Mouse (Mus musculus): ENCODE measurements around the gene Clmn. TPM values are rescaled to one million over a fixed set of nuclear protein-coding genes. Genes with fewer than 3 reads are reported as not detected.

Gene Clmn
- polyA plus RNA-seq, 1 experiment: 11.7 TPM

DNA sequence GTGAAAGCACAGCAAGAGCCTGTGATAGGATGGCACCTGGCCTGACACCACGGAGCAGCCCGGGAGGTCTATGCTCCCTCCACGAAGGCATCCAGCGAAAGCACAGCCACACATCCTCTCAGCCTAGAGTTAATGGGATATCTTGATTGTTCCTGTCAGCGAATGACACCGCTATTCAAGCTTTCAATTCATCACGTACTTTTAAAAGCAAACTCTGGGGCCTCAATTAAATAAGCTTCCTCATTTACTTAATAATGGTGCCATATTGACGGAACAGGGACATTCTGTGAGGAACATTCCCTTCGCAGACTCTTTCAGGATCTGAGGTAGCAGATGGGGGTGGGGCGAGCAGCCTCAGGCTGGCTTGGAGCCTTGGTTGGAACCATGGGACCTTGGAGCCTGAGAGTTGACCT is 14.7 kb upstream of the Clmn start:
- DNase-seq (ENCODE audit: low read depth): no peak

DNA sequence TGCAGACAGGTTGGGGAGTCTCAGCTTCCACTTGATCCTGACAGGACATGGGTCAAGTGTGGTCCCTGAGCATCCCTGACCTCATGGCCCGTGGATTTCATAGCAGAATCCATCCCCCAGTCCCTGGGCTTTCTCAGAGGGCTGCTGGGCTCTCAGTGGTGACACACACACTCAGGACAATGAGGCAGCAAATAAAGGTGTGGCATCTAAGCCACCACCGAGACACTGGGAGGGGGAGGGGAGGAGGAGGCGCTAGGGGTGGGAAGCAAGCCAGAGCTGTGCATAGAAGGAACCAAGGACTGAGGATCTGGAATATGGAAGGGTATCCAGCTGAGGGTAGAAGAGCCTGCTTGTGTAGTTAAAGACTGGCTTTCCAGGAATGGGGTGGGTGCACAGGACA is 11.2 kb upstream of the Clmn start:
- DNase-seq (ENCODE audit: low read depth): no peak

DNA sequence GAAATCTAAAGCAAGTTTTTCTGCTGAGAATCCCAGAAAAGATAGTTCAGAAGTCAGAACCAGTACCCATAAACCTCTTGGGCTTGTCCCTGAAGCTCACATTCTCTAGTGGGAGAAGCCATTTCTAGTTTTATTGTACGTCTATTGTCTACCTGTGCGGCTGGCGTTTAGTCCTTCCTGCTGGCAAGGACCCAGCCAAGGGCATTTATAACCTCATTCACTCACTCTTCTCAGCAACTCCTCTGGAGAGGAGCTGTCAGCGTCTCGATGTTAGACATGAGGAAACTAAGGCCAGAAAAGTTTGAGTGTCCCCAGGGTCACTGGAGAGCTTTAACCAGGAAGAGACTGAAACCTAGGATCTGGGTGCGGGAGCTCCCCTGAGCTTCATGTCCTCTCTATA is 7.1 kb upstream of the Clmn start:
- DNase-seq (ENCODE audit: low read depth): no peak

- DNase-seq (ENCODE audit: low read depth): no peak
Measured at GRCm38 (mm10) chr12:104869737-104870136, 4.9 kb upstream of the Clmn start.

DNA sequence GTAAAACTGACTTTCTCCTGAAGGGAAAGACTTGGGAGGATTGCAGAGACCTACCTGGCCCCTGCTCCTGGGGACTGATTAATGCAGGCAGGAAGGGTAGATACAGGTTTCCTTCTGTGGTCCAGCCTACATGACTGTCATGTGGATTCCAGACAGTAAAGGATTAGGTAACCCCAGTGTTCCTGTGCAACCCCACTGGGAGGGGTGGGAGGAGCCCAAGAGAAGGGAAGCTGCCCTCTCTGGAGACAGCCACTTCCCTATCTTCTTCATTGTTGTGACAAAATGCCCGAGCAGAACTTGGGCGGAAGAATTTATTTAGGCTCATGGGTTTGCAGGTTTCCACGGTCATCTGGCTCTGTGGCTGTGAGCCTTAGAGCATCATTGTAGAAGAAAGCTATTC is 3.6 kb upstream of the Clmn start:
- no peak for DNase-seq (ENCODE audit: low read depth)

DNA sequence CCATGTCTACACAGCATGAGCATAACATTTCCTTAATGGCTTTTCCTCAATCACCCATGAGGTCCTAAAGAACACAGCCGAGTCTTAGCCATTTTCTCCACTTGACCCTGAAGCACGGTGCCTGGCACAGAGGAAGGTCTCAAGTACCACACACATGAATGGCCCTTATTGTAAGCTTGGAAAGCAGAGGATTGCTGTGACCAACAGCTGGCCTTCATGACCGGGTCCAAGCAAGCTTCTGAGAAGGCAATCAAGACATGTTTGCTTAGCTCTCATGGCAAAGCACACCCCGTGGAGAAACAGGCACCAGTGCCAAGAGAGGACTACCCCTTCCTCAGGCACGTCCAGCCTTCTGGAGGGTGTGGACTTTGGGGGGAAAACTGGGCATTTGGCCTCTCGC is 3.0 kb upstream of the Clmn start:
- DNase-seq (ENCODE audit: low read depth): no peak

DNA sequence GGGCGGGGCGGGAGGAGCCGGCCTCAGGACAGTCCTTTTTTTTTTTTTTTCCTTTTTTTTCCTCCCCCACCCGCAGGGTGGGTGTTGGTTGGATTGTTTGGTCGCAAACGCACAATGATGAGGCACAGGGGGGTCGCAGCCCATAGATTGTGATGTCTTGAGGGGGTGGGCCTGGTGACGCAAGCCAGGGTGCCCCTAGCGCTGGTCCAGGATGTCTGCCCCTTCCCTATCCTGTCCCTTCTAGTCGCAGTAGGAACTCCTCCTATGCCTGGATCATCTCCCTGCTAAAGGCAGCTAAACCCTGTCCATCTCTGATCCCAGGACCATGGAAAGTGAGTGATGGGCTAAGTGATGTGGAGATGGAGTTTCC is 275 bp upstream of the Clmn start:
- no peak for DNase-seq (ENCODE audit: low read depth)

DNA sequence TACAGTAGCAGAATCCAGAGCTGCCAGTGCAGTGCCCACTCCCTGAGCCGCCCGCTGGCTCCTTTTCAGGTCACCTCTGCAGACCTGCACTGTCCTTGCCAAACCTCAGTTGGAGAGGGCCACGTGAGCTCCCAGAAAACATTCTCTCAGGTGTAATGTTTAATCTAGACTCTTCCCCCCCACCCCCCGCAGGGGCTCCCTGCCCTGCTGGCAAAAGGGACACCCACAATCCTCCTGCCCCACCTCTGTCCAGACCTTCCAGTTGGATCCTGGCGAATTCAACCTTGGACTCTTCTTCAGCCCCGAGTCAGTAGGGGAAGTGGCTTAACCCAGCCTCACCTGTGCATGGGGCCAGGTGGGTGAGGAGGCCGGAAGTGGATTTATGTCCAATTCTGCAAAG is 1.2 kb downstream of the Clmn start:
- no peak for DNase-seq (ENCODE audit: low read depth)

DNA sequence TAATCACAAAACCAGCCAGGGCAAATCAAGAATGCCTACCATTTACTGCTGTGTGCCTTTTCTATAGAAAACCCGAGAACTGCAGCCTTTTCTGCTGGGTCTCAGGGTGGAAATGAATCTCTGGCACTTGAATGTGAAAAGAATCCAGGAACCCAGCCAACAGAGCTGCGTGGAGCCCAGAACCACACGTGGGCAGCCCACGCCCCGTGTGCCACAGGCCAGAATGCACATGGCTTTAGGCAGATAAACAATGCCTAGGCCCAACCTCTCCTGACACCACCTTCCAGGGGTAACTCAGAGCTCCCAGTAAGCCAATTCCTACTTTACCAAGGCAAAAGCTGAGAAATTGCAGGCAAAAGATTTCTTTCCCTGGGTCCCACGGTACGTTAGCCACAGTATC is 5.7 kb downstream of the Clmn start:
- DNase-seq (ENCODE audit: low read depth): no peak

- no peak for DNase-seq (ENCODE audit: low read depth)
Measured at GRCm38 (mm10) chr12:104858732-104859131, 6.1 kb downstream of the Clmn start.

- no peak for DNase-seq (ENCODE audit: low read depth)
Measured at GRCm38 (mm10) chr12:104857614-104858013, 7.3 kb downstream of the Clmn start.

DNA sequence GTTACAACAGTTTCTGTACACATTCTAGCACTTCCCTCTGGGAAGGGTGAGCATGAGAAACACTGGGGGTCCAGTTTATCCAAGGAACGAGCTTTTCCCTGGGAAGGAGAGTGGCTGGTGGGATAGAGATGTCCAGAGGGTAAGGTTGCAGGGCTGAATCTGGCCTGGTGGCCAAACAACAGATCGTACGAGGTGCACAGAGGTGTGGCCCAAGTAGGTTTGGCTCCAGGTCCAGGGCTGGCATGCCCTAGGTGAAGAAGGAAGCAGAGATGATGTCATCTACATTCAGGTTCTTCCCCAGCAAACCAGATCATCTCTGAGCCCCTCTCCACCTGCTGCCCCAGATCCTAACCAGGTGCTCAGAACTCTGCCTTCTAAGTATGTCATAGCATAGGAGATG is 8.3 kb downstream of the Clmn start:
- no peak for DNase-seq (ENCODE audit: low read depth)

GRCm38 (mm10) chr12:104855548-104855947 is 9.3 kb downstream of the Clmn start:
- no peak for DNase-seq (ENCODE audit: low read depth)

DNA sequence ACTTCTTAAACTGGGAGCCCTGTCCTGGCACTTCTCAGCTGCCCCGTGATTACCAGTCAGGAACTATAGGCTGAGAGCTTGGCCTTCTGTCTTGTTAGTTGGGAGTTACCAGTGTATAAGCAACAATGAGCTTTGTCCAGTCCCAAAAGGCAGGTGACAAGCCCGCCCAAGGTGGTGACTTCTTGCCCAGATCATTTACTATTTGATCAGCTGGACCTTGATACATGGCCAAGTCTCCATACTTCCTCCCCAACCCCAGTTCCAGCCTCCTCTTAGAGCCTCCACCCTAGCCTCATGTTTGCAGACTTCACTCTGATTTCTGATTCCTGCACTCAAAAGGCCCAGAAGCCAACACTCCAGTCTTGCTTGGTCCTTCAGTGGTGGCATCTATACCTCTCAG is 10.1 kb downstream of the Clmn start:
- DNase-seq (ENCODE audit: low read depth): no peak

- DNase-seq (ENCODE audit: low read depth): no peak
Measured at GRCm38 (mm10) chr12:104853374-104853773, 11.5 kb downstream of the Clmn start.

- no peak for DNase-seq (ENCODE audit: low read depth)
Measured at GRCm38 (mm10) chr12:104851711-104852508, 13.0 kb downstream of the Clmn start.

GRCm38 (mm10) chr12:104850119-104850518 is 14.8 kb downstream of the Clmn start:
- no peak for DNase-seq (ENCODE audit: low read depth)

- DNase-seq (ENCODE audit: low read depth): no peak
Measured at GRCm38 (mm10) chr12:104848667-104849066, 16.2 kb downstream of the Clmn start.

GRCm38 (mm10) chr12:104847227-104847626 is 17.6 kb downstream of the Clmn start:
- DNase-seq (ENCODE audit: low read depth): no peak

GRCm38 (mm10) chr12:104845707-104846106 is 19.2 kb downstream of the Clmn start:
- no peak for DNase-seq (ENCODE audit: low read depth)

DNA sequence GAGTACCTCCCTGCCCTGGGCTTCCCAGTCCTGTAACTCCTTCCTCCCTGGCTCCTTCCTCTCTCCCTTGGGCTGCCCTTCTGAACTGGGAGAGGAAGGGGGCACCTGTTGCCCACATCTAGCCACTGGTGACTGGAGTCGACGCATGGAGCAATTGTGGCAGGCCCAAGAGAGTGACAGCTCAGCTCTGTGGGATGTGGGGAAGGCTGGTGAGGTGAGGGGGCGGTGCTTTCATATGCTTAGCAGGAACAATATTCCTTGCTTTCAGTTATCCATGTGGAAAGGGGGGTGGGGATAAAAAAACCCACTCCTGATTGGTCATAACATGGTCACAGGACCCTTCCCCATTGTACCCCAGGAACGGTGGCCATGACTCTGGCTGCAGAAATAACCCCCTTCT is 19.9 kb downstream of the Clmn start:
- no peak for DNase-seq (ENCODE audit: low read depth)

- DNase-seq (ENCODE audit: low read depth): no peak
Measured at GRCm38 (mm10) chr12:104844279-104844678, 20.6 kb downstream of the Clmn start.

- DNase-seq (ENCODE audit: low read depth): no peak
Measured at GRCm38 (mm10) chr12:104841256-104841655, 23.6 kb downstream of the Clmn start.

GRCm38 (mm10) chr12:104838987-104839386 is 25.9 kb downstream of the Clmn start:
- DNase-seq (ENCODE audit: low read depth): no peak

All from gonadal fat pad, adult 2 months (tissue).